Mouse (Mus musculus) cerebral cortex, adult 2 months (tissue): Measurements from ENCODE around the gene Gm1330.

Source experiments
- WGBS: fragments of 180-500 bp; shearing (Covaris S2); methylation state at CpG from one replicate; pipeline ENCODE4 v1.1.7; 2018; 5-methylcytosine and 5-hydroxymethylcytosine counted together

The Gm1330 gene

DNA sequence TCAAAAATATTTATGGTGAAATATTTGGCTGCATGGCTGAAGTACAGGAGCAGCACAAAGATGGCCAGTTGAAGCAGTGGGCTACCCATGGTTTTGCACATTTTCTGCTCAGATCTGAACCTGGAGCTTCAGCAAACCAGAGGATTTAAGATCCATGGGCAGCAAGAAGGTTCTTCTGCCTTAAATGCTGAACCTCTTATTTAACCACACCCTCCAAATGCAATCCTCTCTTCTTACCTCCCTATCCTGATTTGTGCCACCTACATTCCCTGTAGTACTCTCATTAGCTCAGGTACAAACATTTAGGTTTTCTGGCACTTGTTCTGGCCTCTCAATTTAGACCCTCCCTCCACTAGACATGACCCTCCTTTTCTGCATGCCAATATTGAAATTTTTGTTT, at the start of gene Gm1330:
Gm1330 (minus strand) TSS at position 101 of the 400 bp plus-strand sequence.

DNA sequence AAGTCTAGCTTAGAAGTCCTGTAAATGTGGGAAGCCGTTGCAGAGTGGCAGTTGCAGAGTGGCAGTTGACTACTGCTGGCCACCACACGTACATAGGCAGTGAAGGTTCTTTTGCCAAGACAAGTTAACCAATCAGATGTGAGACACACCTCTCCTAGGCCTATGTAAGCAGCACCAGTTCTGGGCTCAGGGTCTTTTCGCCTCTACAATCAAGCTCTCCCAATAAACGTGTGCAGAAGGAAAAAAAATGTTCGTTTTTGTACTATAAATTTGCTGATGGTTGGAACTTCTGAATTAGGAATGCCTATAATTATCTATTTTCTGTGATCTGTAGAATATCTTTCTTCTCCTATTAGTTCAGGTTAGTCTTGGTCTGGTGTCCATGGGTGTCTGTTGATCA, 14.1 kb upstream of the Gm1330 start, which contains the start of gene Gm10750:
Gm10750 (minus strand) TSS at position 101 of the 400 bp plus-strand sequence.
- WGBS, result 79% methylated on average over 5 of the region's 5 CpGs

DNA sequence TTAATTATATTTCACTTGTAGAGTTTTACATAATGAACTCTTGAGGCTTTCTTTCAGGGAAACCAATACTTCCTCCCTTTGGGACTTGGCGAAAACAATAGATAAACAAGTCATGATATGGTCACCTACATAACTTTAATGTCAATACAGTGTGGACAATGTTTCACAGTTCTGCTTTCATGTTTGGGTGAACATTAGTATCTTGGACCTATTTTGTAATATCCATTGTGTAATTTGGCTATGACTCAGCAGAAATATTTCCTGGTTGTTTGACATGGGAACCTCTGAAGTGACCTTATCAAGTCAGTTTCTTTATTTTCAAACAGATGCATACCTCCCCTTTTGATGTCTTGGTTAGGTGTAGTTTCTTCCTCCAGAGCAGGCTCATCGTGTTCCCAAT, 1.8 kb upstream of the Gm1330 start:
- 78% methylated on average over 2 of the region's 2 CpGs for WGBS

DNA sequence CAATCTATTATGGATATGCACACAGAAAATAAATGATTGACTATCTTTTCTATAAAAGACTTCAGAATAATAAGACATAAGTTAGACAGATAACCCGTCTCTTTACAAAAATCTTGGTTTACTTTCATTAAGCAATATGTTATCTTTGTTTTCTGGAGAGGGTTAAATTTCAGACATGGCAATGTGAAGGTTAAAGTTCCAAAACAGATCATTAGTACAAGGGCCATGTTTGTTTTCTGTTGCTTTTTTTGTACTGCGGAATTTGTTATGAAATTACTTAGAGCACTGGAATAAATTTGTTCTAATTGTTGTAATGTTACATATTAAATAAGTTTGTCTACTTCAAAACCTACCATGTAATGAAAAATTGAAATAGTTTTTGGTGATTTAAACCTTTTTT, 7.9 kb downstream of the Gm1330 start:
- 95% methylated on average over 2 of the region's 2 CpGs for WGBS
